Mouse (Mus musculus): ENCODE measurements around the gene Lrpprc.

- TF ChIP-seq CTCF (IDR thresholded peaks at IDR 0.05; ENCODE audit: extremely low read depth, insufficient read depth, low read length) (no peak), POLR2A (IDR thresholded peaks at IDR 0.05; ENCODE audit: extremely low read depth, insufficient read depth, low read length) (no peak)
These were observed 107.6 kb downstream of the Lrpprc start, which contains the start of gene Abcg5 for GRCm38 (mm10) chr17:84682734-84683717.
